ENCODE assay signal across 9 mouse cellular contexts in genomic region chr2:164134563-164134962, GRCm38 (mm10). TPM values are rescaled to one million over a fixed set of nuclear protein-coding genes. Genes with fewer than 3 reads are reported as not detected.
DNase-seq lines count a peak whose midpoint lies in the region; ATAC-seq and TF ChIP-seq lines count a peak whose summit lies in the region.
"Had no signal": no experiment of that assay in that cellular context is flagged by ENCODE, and none has a peak within 500 bp of the region (broad histone marks: within the 10 kb centered on the region; RNA-seq: fewer than 3 reads in every experiment).

No protein-coding gene starts in this region.

- no peak for TF ChIP-seq EP300 in CH12.LX (IDR thresholded peaks at IDR 0.05; ENCODE audit: low read length)

- H3K4me1 ChIP-seq in hindbrain, embryonic 14.5 days (replicated peaks; ENCODE audit: control insufficient read depth, insufficient read depth, low read length), result peaks cover 8% of the 10 kb centered on the region; the same call in 1 of the 2 replicates
- H3K4me1 ChIP-seq in hindbrain, embryonic 10.5 days (replicated peaks), result peaks cover 9% of the 10 kb centered on the region
- peaks cover 11 to 72% of the 10 kb centered on the region in 2 experiments for H3K4me1 ChIP-seq in CH12.LX (ENCODE audit: control insufficient read depth in 1 of 2, insufficient read depth in 2 of 2)

- peak; percentile 66 for DNase-seq in hindbrain, embryonic 14.5 days (ENCODE audit: low spot score)
- DNase-seq in hindbrain, embryonic 10.5 days (ENCODE audit: low spot score), result no peak
- DNase-seq in CH12.LX (ENCODE audit: extremely low read depth), result peak; percentile 36
- peak; percentile 60 to 70 for DNase-seq in adrenal gland, postnatal 36 days
- DNase-seq in lung, postnatal 10 days, result peak; percentile 64
- no peak for DNase-seq in urinary bladder, adult 2 months (ENCODE audit: low spot score)
- DNase-seq in embryo, embryonic 10.5 days (ENCODE audit: low spot score), result no peak
- DNase-seq in spleen, postnatal 10 days (ENCODE audit: low spot score in 2 of 2), result no peak

- H3K4me2 ChIP-seq in hindbrain, embryonic 14.5 days (replicated peaks), result no peak overlapping the region
- no peak overlapping the region for H3K4me2 ChIP-seq in CH12.LX (ENCODE audit: insufficient read depth, low read depth, poor library complexity, severe bottlenecking)
- H3K4me2 ChIP-seq: heart, embryonic 13.5 days had no signal

- H3K36me3 ChIP-seq in hindbrain, embryonic 14.5 days (replicated peaks; ENCODE audit: control insufficient read depth, insufficient read depth), result peaks cover 6% of the 10 kb centered on the region; the same call in 1 of the 2 replicates
- peaks cover 26% of the 10 kb centered on the region for H3K36me3 ChIP-seq in hindbrain, embryonic 10.5 days
- H3K36me3 ChIP-seq in CH12.LX (replicated peaks in 1 of 2; ENCODE audit: control insufficient read depth in 1 of 2, insufficient read depth in 1 of 2, low read length in 1 of 2), result peaks cover 35 to 72% of the 10 kb centered on the region in 2 experiments

- no peaks in the 10 kb centered on the region for H3K27me3 ChIP-seq in hindbrain, embryonic 14.5 days (ENCODE audit: control insufficient read depth, insufficient read depth, low read length)
- no peaks in the 10 kb centered on the region for H3K27me3 ChIP-seq in hindbrain, embryonic 10.5 days (ENCODE audit: insufficient read depth, poor library complexity, severe bottlenecking)
- H3K27me3 ChIP-seq in CH12.LX (replicated peaks), result no peaks in the 10 kb centered on the region
- H3K27me3 ChIP-seq: heart, embryonic 13.5 days had no signal

- no peak overlapping the region for H3K27ac ChIP-seq in hindbrain, embryonic 14.5 days
- H3K27ac ChIP-seq in hindbrain, embryonic 10.5 days, result no peak overlapping the region
- H3K27ac ChIP-seq in CH12.LX (ENCODE audit: insufficient read depth, low read depth), result no peak overlapping the region

- in situ Hi-C loops in CH12.LX (cut with MboI; ENCODE audit: low pct_ligation_motif_present, low pct_unique_long_range_greater_than_20kb, low sequenced_read_pairs), result loop anchor here (5.0 kb wide), 1 partner anchor 38 kb away; the partner anchor contains the start of gene Kcns1

- TF ChIP-seq RAD21 in CH12.LX (IDR thresholded peaks at IDR 0.05; ENCODE audit: low read depth, low read length), result peak; percentile 72

- H3K9me3 ChIP-seq in hindbrain, embryonic 14.5 days (ENCODE audit: control insufficient read depth, low read length), result no peaks in the 10 kb centered on the region
- H3K9me3 ChIP-seq in hindbrain, embryonic 10.5 days, result no peaks in the 10 kb centered on the region
- H3K9me3 ChIP-seq in CH12.LX (replicated peaks; ENCODE audit: low read length), result no peaks in the 10 kb centered on the region
- H3K9me3 ChIP-seq: heart, embryonic 13.5 days had no signal

- H3K79me2 ChIP-seq in CH12.LX (replicated peaks; ENCODE audit: control insufficient read depth, extremely low read depth, insufficient read depth, poor library complexity, severe bottlenecking), result peaks cover 5% of the 10 kb centered on the region

- dilution Hi-C loops in CH12.LX (cut with MboI; ENCODE audit: extremely low pct_ligation_motif_present, extremely low pct_unique_long_range_greater_than_20kb, low sequenced_read_pairs), result no loop called here

- WGBS in hindbrain, embryonic 14.5 days, result 62% methylated on average over 6 of the region's 6 CpGs
- 76% methylated on average over 6 of the region's 6 CpGs for WGBS in hindbrain, embryonic 10.5 days

- no peak for TF ChIP-seq POLR2A in CH12.LX (IDR thresholded peaks at IDR 0.05; ENCODE audit: low read depth, low read length)

- no peak for ATAC-seq in hindbrain, embryonic 14.5 days (ENCODE audit: low FRiP score)

- no peak overlapping the region for H3K4me3 ChIP-seq in hindbrain, embryonic 14.5 days (replicated peaks; ENCODE audit: low read length)
- no peak overlapping the region for H3K4me3 ChIP-seq in hindbrain, embryonic 10.5 days
- H3K4me3 ChIP-seq in CH12.LX (replicated peaks in 1 of 3; ENCODE audit: low read depth in 2 of 3, low read length in 2 of 3, poor library complexity in 1 of 3), result no peak overlapping the region
- H3K4me3 ChIP-seq: heart, embryonic 13.5 days had no signal

- H3K9ac ChIP-seq in hindbrain, embryonic 14.5 days, result no peak overlapping the region
- H3K9ac ChIP-seq in CH12.LX (ENCODE audit: insufficient read depth, low read depth), result no peak overlapping the region
- H3K9ac ChIP-seq: heart, embryonic 13.5 days had no signal

- TF ChIP-seq CTCF in CH12.LX (conservative IDR thresholded peaks at IDR 0.05 in 1 of 2, IDR thresholded peaks at IDR 0.05 in 1 of 2; ENCODE audit: low read depth in 2 of 2, low read length in 2 of 2), result peak; percentile 9 to 69; a peak in 2 of 4 replicates

TF ChIP-seq in CH12.LX, 34 proteins besides CTCF, POLR2A, EP300 and RAD21:
- no peak for TF ChIP-seq HCFC1 (IDR thresholded peaks at IDR 0.05; ENCODE audit: low read depth, low read length)
- TF ChIP-seq ELF1 (IDR thresholded peaks at IDR 0.05; ENCODE audit: low read depth, low read length), result peak; percentile 56
- peak; percentile 69 for TF ChIP-seq SMC3 (IDR thresholded peaks at IDR 0.05; ENCODE audit: low read depth, low read length)
TF ChIP-seq in CH12.LX: peak in this region for 2.

RNA-seq across cellular contexts. Expression of gene Kcns1, which starts 36.4 kb away (rescaled TPM):
- polyA plus RNA-seq in hindbrain, embryonic 14.5 days (2014; fragmentation: Nextera tagmentation; extraction: Ambion mirVana), result 1.1 and 1.6 TPM in 2 replicates
- polyA plus RNA-seq in hindbrain, embryonic 10.5 days (2016; fragmentation: Nextera tagmentation; extraction: Ambion mirVana), result not detected in 2 replicates
- total RNA-seq in CH12.LX (2012; rRNA removed) (0.34 and 0.42 TPM in 2 replicates), CH12.LX (2014; rRNA removed) (not detected in 2 replicates)
- polyA plus RNA-seq in CH12.LX (2012; ENCODE audit: insufficient read length, low read depth), result 0.11 TPM in 1 of 2 replicates, not detected in the other
- not detected for total RNA-seq in adrenal gland, postnatal 36 days (2021)
- polyA plus RNA-seq in urinary bladder, adult 2 months (2012; rRNA removed), result 0.03 TPM in 1 of 2 replicates, not detected in the other

RNA-seq across cellular contexts. Expression of gene Wfdc5, which starts 48.0 kb away (rescaled TPM):
- not detected in 2 replicates for polyA plus RNA-seq in hindbrain, embryonic 14.5 days (2014; fragmentation: Nextera tagmentation; extraction: Ambion mirVana)
- not detected in 2 replicates for polyA plus RNA-seq in hindbrain, embryonic 10.5 days (2016; fragmentation: Nextera tagmentation; extraction: Ambion mirVana)
- not detected in 2 replicates for total RNA-seq in CH12.LX (2012; rRNA removed)
- total RNA-seq in CH12.LX (2014; rRNA removed), result not detected in 2 replicates
- polyA plus RNA-seq in CH12.LX (2012; ENCODE audit: insufficient read length, low read depth), result not detected in 2 replicates
- not detected for total RNA-seq in adrenal gland, postnatal 36 days (2021)
- polyA plus RNA-seq in urinary bladder, adult 2 months (2012; rRNA removed), result 0.03 TPM in 1 of 2 replicates, not detected in the other
- polyA plus RNA-seq: heart, embryonic 13.5 days had no signal

RNA-seq across cellular contexts. Expression of gene Wfdc12, which starts 55.8 kb away (rescaled TPM):
- polyA plus RNA-seq in hindbrain, embryonic 14.5 days (2014; fragmentation: Nextera tagmentation; extraction: Ambion mirVana), result not detected in 2 replicates
- not detected in 2 replicates for polyA plus RNA-seq in hindbrain, embryonic 10.5 days (2016; fragmentation: Nextera tagmentation; extraction: Ambion mirVana)
- total RNA-seq in CH12.LX (2012; rRNA removed), result not detected in 2 replicates
- not detected in 2 replicates for total RNA-seq in CH12.LX (2014; rRNA removed)
- polyA plus RNA-seq in CH12.LX (2012; ENCODE audit: insufficient read length, low read depth), result not detected in 2 replicates
- total RNA-seq in adrenal gland, postnatal 36 days (2021), result 1 to 10 TPM in 1 of 2 experiments, under 1 TPM in 1; 0.43 to 1.4 TPM
- polyA plus RNA-seq in urinary bladder, adult 2 months (2012; rRNA removed), result 0.10 and 0.11 TPM in 2 replicates
- polyA plus RNA-seq: heart, embryonic 13.5 days had no signal

Comparison
In these comparisons a context has a peak if more than half of its experiments do, and no peak if none do; other contexts are left out.
1. DNase-seq: peak in hindbrain, embryonic 14.5 days (single experiment), CH12.LX (single experiment), adrenal gland, postnatal 36 days (2 of 2) and lung, postnatal 10 days (single experiment); none in hindbrain, embryonic 10.5 days (single experiment), urinary bladder, adult 2 months (single experiment), embryo, embryonic 10.5 days (single experiment) and spleen, postnatal 10 days (0 of 2).